Mouse (Mus musculus): ENCODE results near the gene Zbtb25. TPM values are rescaled to one million over a fixed set of nuclear protein-coding genes. Genes with fewer than 3 reads are reported as not detected.

The Zbtb25 gene
- total RNA-seq, 2 experiments from 2014 or later: 13.6 to 19.7 TPM

DNA sequence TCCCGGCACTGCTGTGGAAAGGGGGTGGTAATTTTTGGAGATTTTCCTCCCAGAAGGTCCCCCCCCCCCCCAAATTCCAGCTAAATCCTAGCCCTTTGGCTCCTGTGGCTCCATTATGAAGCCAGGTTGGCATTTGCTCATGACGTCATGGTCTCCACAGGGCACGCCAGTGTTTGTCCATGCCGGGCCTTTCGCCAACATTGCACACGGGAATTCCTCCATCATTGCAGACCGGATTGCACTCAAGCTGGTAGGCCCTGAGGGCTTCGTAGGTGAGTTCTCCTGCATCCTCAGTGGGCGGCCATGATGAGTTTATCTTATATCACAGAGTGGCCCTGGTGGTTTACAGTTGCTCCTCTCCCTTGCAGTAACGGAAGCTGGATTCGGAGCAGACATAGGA is 65.9 kb downstream of the Zbtb25 start:
- no peak for DNase-seq (ENCODE audit: low spot score in 2 of 2)

DNA sequence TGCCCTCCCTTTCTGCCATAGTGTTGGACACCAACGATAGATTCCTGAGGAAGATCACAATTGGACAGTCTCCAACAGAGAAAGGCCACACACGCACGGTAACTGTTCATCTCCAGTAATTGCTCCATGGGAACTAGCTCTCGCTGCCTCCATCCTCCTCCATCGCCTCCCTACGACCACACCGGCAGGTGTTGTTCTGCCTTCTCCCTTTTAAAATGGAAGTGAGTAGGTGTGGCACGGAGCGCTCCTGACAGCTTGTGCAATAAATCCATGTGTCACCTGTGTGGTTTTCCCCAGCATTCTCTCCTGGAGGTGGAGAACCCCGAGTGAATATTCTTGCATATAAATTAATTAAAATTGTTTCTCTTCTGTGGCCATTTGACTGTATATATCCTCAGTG is 69.0 kb downstream of the Zbtb25 start:
- no peak for DNase-seq (ENCODE audit: low spot score in 2 of 2)

DNA sequence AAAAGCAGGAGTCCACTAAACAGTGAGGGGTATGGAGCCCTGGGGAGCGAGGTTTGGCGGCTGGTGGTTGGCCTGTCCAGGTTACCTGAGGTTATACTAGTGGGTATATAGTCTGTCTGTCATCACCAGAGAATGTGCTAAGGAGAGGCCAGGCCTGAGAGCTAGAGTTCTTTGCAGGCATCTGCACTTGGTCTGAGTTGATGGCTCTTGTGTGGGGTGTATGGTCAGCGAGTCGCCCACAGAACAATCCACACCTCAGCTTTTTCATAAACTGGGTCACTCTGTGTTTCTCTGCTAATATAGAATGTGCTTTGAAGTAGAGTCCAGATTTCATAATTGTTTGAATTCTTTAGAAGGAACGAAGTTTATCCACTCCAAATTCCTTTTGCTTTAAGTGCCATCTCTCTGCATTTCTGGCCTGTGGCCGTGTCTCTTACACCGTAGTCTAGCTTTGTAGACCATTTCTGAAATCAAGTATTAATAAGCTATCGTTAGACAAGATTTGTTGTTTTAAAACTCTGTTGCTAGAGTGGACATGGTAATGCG is 70.0 kb downstream of the Zbtb25 start:
- no peak for DNase-seq (ENCODE audit: low spot score in 2 of 2)

DNA sequence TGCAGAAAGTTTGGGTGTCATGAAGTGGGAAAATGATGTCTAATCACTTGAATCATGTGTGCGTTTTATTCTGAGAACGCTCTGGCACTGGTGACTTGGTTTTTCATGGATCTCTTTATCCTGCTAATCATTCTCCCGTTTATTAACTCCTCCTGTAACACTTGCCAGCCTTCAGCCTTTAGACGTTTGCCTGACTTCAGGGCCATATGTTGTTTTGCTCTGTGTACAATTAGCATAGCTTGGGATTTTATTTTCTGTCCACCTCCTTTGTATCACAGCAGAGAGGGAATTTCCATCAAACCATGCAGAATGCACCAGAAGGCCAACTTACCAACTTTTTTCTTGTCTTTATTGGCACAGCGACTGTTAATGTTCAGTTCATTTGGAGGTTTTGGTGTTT is 71.6 kb downstream of the Zbtb25 start:
- DNase-seq (ENCODE audit: low spot score in 2 of 2): no peak

Other genes with a start within 250 kb of the Zbtb25 start
- under 1 TPM; 0.10 to 0.34 TPM for gene Esr2, start 192.3 kb downstream of the Zbtb25 start, total RNA-seq (2021)
- gene Tex21, start 122.9 kb downstream of the Zbtb25 start, total RNA-seq (2021): not detected
- gene Mthfd1, start 114.3 kb downstream of the Zbtb25 start, total RNA-seq (2021): 10 to 100 TPM; 22.9 to 25.5 TPM
- 1 to 10 TPM; 1.6 to 1.7 TPM for gene Akap5, start 44.7 kb downstream of the Zbtb25 start, total RNA-seq (2021)
- 1 to 10 TPM; 7.0 to 8.8 TPM for gene Zbtb1, start 664 bp upstream of the Zbtb25 start, total RNA-seq (2021)
- 1 to 10 TPM; 6.0 to 6.7 TPM for gene Hspa2, start 34.6 kb upstream of the Zbtb25 start, total RNA-seq (2021)
- gene Ppp1r36, start 47.9 kb upstream of the Zbtb25 start, total RNA-seq (2021): under 1 TPM in 1 of 2 experiments, not detected in 1; 0.44 TPM
- 10 to 100 TPM; 23.2 to 27.6 TPM for gene Plekhg3, start 161.3 kb upstream of the Zbtb25 start, total RNA-seq (2021)

Measured in gastrocnemius, postnatal 4 days (tissue).